ENCODE assay signal across 20 mouse cellular contexts in the genomic region with DNA sequence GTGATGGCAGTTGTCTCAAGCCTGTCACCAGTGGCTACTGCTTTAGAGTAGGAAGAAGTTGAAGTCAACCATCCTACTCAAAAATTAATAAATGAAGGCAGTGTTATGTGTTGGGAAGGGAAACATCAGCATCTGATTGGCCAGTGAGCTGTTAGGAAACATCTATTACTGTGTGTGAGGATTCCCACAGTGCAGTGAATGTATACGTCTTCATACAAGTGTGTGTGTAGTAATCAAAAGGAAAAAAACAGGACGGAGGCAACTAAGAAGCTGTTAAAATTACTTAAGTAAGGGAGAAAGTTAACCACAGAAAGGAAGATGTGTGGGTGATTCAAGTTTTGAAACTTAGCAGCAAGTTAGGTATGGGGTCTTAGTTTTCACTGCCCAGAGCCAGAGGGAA.
"Had no signal": no experiment of that assay in that cellular context is flagged by ENCODE, and none has a peak within 500 bp of the region (broad histone marks: within the 10 kb centered on the region; RNA-seq: fewer than 3 reads in every experiment).

No protein-coding gene starts in this region.

- H3K27me3 ChIP-seq: lung, embryonic 15.5 days; midbrain, embryonic 12.5 days; neural tube, embryonic 13.5 days; neural tube, embryonic 15.5 days had no signal

- H3K36me3 ChIP-seq: lung, embryonic 15.5 days; midbrain, embryonic 10.5 days; midbrain, embryonic 12.5 days; neural tube, embryonic 13.5 days; neural tube, embryonic 15.5 days had no signal

- H3K4me1 ChIP-seq: lung, embryonic 15.5 days; midbrain, embryonic 10.5 days; midbrain, embryonic 12.5 days; neural tube, embryonic 13.5 days; neural tube, embryonic 15.5 days had no signal

- H3K27ac ChIP-seq: lung, embryonic 15.5 days; macrophage; midbrain, embryonic 10.5 days; midbrain, embryonic 12.5 days; neural tube, embryonic 13.5 days; neural tube, embryonic 15.5 days had no signal

- DNase-seq: liver, postnatal 0 days; lung, adult 2 months; lung, postnatal 14 days; lung, postnatal 36 days; midbrain, embryonic 14.5 days; retina, postnatal 1 day; right cerebral cortex, adult 18-20 months; right cerebral cortex, postnatal 25 days; right cerebral cortex, postnatal 4 days; spleen, adult 18-20 months; thymus, adult 18-20 months; thymus, postnatal 14 days; thymus, postnatal 36 days had no signal

- H3K9ac ChIP-seq: liver, postnatal 0 days; lung, embryonic 15.5 days; midbrain, embryonic 12.5 days; neural tube, embryonic 13.5 days; neural tube, embryonic 15.5 days had no signal

- H3K4me3 ChIP-seq: lung, embryonic 15.5 days; midbrain, embryonic 10.5 days; midbrain, embryonic 12.5 days; myocyte; neural tube, embryonic 13.5 days; neural tube, embryonic 15.5 days had no signal
